Mouse (Mus musculus): ENCODE measurements around the gene Ccdc186.
"Not testable (repeated sequence)": the region's sequence is repeated elsewhere in the genome, so short reads cannot be mapped to it uniquely, and the experiment has no call there.

Gene Ccdc186

GRCm38 (mm10) chr19:56756412-56756811, 65.6 kb downstream of the Ccdc186 start:
- no peak for DNase-seq (ENCODE audit: low spot score)

GRCm38 (mm10) chr19:56754456-56754855, 67.5 kb downstream of the Ccdc186 start:
- not testable (repeated sequence) for DNase-seq (ENCODE audit: low spot score)

- DNase-seq (ENCODE audit: low spot score): no peak
Measured at GRCm38 (mm10) chr19:56750709-56751108, 71.3 kb downstream of the Ccdc186 start.

DNA sequence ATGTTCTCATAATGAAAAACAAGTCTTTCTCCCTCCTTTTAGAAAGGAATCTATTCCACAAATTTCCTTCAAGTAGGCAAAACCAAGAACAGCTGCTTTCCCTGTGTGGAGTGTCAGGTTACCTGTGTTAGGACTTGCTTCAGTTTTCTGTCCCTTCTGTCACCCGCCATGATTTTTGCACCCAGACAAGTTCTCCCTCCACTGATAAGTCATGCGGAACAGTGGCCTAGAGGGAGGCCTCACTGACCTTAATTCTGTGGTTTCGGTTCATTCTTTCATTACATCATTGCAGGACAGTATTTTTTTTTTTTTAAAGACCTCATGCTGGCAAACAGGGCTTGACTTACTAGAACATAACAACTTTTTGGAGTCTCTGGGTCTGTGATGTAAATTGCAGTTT, 72.6 kb downstream of the Ccdc186 start:
- DNase-seq (ENCODE audit: low spot score): no peak

DNA sequence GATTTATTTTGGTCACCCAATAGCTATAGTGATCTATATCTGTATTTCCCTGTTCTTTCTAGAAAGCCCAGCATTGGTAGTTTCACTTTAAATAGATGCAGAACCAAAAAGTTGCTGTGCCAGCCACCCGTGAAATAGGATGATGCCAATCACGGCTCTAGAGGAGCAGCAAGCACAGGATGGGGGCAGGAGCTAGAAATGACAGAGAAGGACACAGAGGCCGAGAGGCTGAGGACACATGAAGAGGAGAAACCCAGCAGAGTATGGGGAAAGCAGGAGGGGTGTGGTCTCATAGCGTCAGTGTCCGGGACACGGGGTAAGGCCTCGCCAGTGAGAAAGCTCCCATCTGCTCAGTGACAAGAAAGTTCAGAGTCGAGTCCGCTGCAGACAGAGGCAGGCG, 74.1 kb downstream of the Ccdc186 start:
- DNase-seq (ENCODE audit: low spot score): no peak

DNA sequence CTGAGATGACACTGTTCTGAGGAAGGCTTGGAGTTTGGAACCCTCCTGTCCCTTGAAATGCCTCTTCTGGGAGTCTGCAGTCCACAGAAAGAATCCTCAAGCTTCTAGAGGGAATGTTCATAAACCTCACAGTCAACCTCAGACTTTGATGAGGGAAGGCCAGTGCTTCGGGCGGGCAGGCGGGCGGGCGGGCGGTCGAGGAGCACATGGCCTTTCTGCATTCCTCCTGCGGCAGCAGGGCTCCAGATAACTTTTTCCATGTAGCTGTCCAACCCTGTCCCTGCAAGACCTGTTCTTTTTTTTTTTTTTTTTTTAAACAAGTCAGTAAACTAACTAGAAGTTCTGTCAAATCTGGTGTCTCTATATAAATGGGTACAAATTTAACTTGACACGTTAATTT, 75.4 kb downstream of the Ccdc186 start:
- DNase-seq (ENCODE audit: low spot score): no peak

GRCm38 (mm10) chr19:56745528-56745927, 76.5 kb downstream of the Ccdc186 start:
- DNase-seq (ENCODE audit: low spot score): no peak

GRCm38 (mm10) chr19:56745061-56745460, 76.9 kb downstream of the Ccdc186 start:
- DNase-seq (ENCODE audit: low spot score): no peak
